Mouse (Mus musculus) lung, postnatal 0 days (tissue): ENCODE data around the gene Syngr2.

Source experiments
- CTCF ChIP-seq: IDR thresholded peaks from 2 replicates; pipeline ENCODE4 v1.5.1; 2016; ENCODE audit warnings: antibody characterized with exemption, mild to moderate bottlenecking
- EP300 ChIP-seq: IDR thresholded peaks from 2 replicates; pipeline ENCODE4 v1.6.1; 2016; ENCODE audit warnings: antibody characterized with exemption, mild to moderate bottlenecking, control low read depth

GRCm38 (mm10) chr11:117780199-117780515 is 29.3 kb upstream of the Syngr2 start:
- TF ChIP-seq CTCF (no peak), EP300 (no peak)
